Mouse (Mus musculus): ENCODE measurements around the gene Ar.

DNA sequence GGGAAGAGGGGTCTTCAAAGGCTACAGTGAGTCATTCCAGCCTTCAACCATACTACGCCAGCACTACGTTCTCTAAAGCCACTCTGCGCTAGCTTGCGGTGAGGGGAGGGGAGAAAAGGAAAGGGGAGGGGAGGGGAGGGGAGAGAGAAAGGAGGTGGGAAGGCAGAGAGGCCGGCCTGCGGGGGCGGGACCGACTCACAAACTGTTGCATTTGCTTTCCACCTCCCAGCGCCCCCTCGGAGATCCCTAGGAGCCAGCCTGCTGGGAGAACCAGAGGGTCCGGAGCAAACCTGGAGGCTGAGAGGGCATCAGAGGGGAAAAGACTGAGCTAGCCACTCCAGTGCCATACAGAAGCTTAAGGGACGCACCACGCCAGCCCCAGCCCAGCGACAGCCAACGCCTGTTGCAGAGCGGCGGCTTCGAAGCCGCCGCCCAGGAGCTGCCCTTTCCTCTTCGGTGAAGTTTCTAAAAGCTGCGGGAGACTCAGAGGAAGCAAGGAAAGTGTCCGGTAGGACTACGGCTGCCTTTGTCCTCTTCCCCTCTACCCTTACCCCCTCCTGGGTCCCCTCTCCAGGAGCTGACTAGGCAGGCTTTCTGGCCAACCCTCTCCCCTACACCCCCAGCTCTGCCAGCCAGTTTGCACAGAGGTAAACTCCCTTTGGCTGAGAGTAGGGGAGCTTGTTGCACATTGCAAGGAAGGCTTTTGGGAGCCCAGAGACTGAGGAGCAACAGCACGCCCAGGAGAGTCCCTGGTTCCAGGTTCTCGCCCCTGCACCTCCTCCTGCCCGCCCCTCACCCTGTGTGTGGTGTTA, at the start of gene Ar:
- TF ChIP-seq CTCF (IDR thresholded peaks at IDR 0.05; ENCODE audit: borderline replicate concordance, insufficient read depth, low read depth, low read length), result no peak
- TF ChIP-seq POLR2A (IDR thresholded peaks at IDR 0.05; ENCODE audit: borderline replicate concordance, insufficient read depth, low read length), result no peak
